Mouse (Mus musculus) mouse embryonic stem cell (cell line): ENCODE measurements around the gene Ppp1r16b.

ENCODE experiments used
- in situ Hi-C, 2 experiments: fragments of 300-500 bp; cut with MboI; formaldehyde crosslinking; loops; 1 replicate in 1 of 2; 3 replicates in 1 of 2; pipeline ENCODE4 v1.14.3; 2019 to 2020; ENCODE audit warnings: low sequenced_read_pairs in 2 of 2, low pct_unique_long_range_greater_than_20kb in 1 of 2, mixed read lengths in 1 of 2; ENCODE audit not compliant: unreplicated experiment in 1 of 2

Ppp1r16b gene

GRCm38 (mm10) chr2:158711929-158712751 lies 46.9 kb downstream of the Ppp1r16b start:
- in situ Hi-C loops = no loop called here

- in situ Hi-C loops = no loop called here
Measured at GRCm38 (mm10) chr2:158714826-158715225, 49.6 kb downstream of the Ppp1r16b start.

GRCm38 (mm10) chr2:158716066-158716465 lies 50.9 kb downstream of the Ppp1r16b start:
- in situ Hi-C loops = no loop called here

- in situ Hi-C loops = no loop called here
Measured at GRCm38 (mm10) chr2:158717551-158718418, 52.6 kb downstream of the Ppp1r16b start.

GRCm38 (mm10) chr2:158718816-158719549 lies 53.8 kb downstream of the Ppp1r16b start:
- in situ Hi-C loops = no loop called here

- in situ Hi-C loops = no loop called here
Measured at GRCm38 (mm10) chr2:158720715-158721370, 55.6 kb downstream of the Ppp1r16b start.

- in situ Hi-C loops = no loop called here
Measured at GRCm38 (mm10) chr2:158721481-158721880, 56.3 kb downstream of the Ppp1r16b start.

GRCm38 (mm10) chr2:158722135-158722534 lies 56.9 kb downstream of the Ppp1r16b start:
- in situ Hi-C loops = no loop called here

GRCm38 (mm10) chr2:158722991-158723551 lies 57.9 kb downstream of the Ppp1r16b start:
- in situ Hi-C loops = no loop called here

- in situ Hi-C loops = no loop called here
Measured at GRCm38 (mm10) chr2:158723806-158724205, 58.6 kb downstream of the Ppp1r16b start.

- in situ Hi-C loops = no loop called here
Measured at GRCm38 (mm10) chr2:158726252-158726651, 61.1 kb downstream of the Ppp1r16b start.

- in situ Hi-C loops = no loop called here
Measured at GRCm38 (mm10) chr2:158728061-158728815, 63.0 kb downstream of the Ppp1r16b start.

GRCm38 (mm10) chr2:158730896-158731295 lies 65.7 kb downstream of the Ppp1r16b start:
- in situ Hi-C loops = no loop called here

- in situ Hi-C loops = no loop called here
Measured at GRCm38 (mm10) chr2:158732521-158732920, 67.3 kb downstream of the Ppp1r16b start.

GRCm38 (mm10) chr2:158733136-158733535 lies 67.9 kb downstream of the Ppp1r16b start:
- in situ Hi-C loops = no loop called here

GRCm38 (mm10) chr2:158733914-158734313 lies 68.7 kb downstream of the Ppp1r16b start:
- in situ Hi-C loops = no loop called here

GRCm38 (mm10) chr2:158734500-158735152 lies 69.4 kb downstream of the Ppp1r16b start:
- in situ Hi-C loops = no loop called here
